Mouse (Mus musculus): ENCODE data around the gene Wbp2nl. TPM values are rescaled to one million over a fixed set of nuclear protein-coding genes. Genes with fewer than 3 reads are reported as not detected.

Gene Wbp2nl
- polyA plus RNA-seq, 1 experiment from 2014 or later, result 0.17 TPM

- no peak overlapping the region for H3K4me3 ChIP-seq (replicated peaks; ENCODE audit: low read length)
- DNase-seq (ENCODE audit: low spot score), result no peak
- no peaks in the 10 kb centered on the region for H3K27me3 ChIP-seq (ENCODE audit: control insufficient read depth, insufficient read depth, low read length)
- H3K36me3 ChIP-seq (replicated peaks; ENCODE audit: control insufficient read depth, insufficient read depth), result peaks cover 36% of the 10 kb centered on the region
- H3K9ac ChIP-seq, result no peak overlapping the region
- H3K4me1 ChIP-seq (replicated peaks; ENCODE audit: control insufficient read depth, insufficient read depth, low read length), result peaks cover 30% of the 10 kb centered on the region
- H3K27ac ChIP-seq, result no peak overlapping the region
- ATAC-seq (ENCODE audit: low FRiP score), result no peak
- no peaks in the 10 kb centered on the region for H3K9me3 ChIP-seq (ENCODE audit: control insufficient read depth, low read length)
- H3K4me2 ChIP-seq (replicated peaks), result no peak overlapping the region
- WGBS, result 91% methylated on average over 4 of the region's 4 CpGs
These were observed 51.6 kb downstream of the Wbp2nl start for GRCm38 (mm10) chr15:82350349-82350748.

- H3K27ac ChIP-seq, result no peak overlapping the region
- H3K4me1 ChIP-seq (replicated peaks; ENCODE audit: control insufficient read depth, insufficient read depth, low read length), result peaks cover 30% of the 10 kb centered on the region
- H3K4me2 ChIP-seq (replicated peaks), result no peak overlapping the region
- DNase-seq (ENCODE audit: low spot score) (no peak), ATAC-seq (ENCODE audit: low FRiP score) (no peak)
- H3K27me3 ChIP-seq (ENCODE audit: control insufficient read depth, insufficient read depth, low read length), result no peaks in the 10 kb centered on the region
- H3K9ac ChIP-seq, result no peak overlapping the region
- no peaks in the 10 kb centered on the region for H3K9me3 ChIP-seq (ENCODE audit: control insufficient read depth, low read length)
- H3K4me3 ChIP-seq (replicated peaks; ENCODE audit: low read length), result no peak overlapping the region
- H3K36me3 ChIP-seq (replicated peaks; ENCODE audit: control insufficient read depth, insufficient read depth), result peaks cover 36% of the 10 kb centered on the region
- 87% methylated on average over 3 of the region's 3 CpGs for WGBS
These were observed 52.7 kb downstream of the Wbp2nl start for GRCm38 (mm10) chr15:82351480-82351879.

GRCm38 (mm10) chr15:82353078-82353744, 54.5 kb downstream of the Wbp2nl start:
- WGBS, result 34% methylated on average over 14 of the region's 14 CpGs
- ATAC-seq (ENCODE audit: low FRiP score), result no peak

GRCm38 (mm10) chr15:82353745-82354113, 55.0 kb downstream of the Wbp2nl start:
- ATAC-seq (ENCODE audit: low FRiP score) (no peak; the same call in 1 of the 2 replicates), DNase-seq (ENCODE audit: low spot score) (no peak)
- H3K27ac ChIP-seq, result peak overlapping the region; percentile 85
- H3K9ac ChIP-seq, result peak overlapping the region; percentile 95
- peak overlapping the region; percentile 68 for H3K4me2 ChIP-seq (replicated peaks)
- peak overlapping the region; percentile 80 for H3K4me3 ChIP-seq (replicated peaks; ENCODE audit: low read length)
- H3K9me3 ChIP-seq (ENCODE audit: control insufficient read depth, low read length), result no peaks in the 10 kb centered on the region
- H3K4me1 ChIP-seq (replicated peaks; ENCODE audit: control insufficient read depth, insufficient read depth, low read length), result peaks cover 18% of the 10 kb centered on the region
- H3K36me3 ChIP-seq (replicated peaks; ENCODE audit: control insufficient read depth, insufficient read depth), result peaks cover 23% of the 10 kb centered on the region
- no peaks in the 10 kb centered on the region for H3K27me3 ChIP-seq (ENCODE audit: control insufficient read depth, insufficient read depth, low read length)
- under 1% methylated on average over 23 of the region's 23 CpGs for WGBS

More at GRCm38 (mm10) chr15:82353078-82353744, 54.5 kb downstream of the Wbp2nl start:
- Histone ChIP-seq H3K36me3 (replicated peaks; ENCODE audit: control insufficient read depth, insufficient read depth) (peaks cover 28% of the 10 kb centered on the region), H3K27me3 (ENCODE audit: control insufficient read depth, insufficient read depth, low read length) (no peaks in the 10 kb centered on the region), H3K9ac (peak overlapping the region; percentile 95), H3K9me3 (ENCODE audit: control insufficient read depth, low read length) (no peaks in the 10 kb centered on the region), H3K27ac (peak overlapping the region; percentile 85), H3K4me3 (replicated peaks; ENCODE audit: low read length) (peak overlapping the region; percentile 80), H3K4me2 (replicated peaks) (peak overlapping the region; percentile 68), H3K4me1 (replicated peaks; ENCODE audit: control insufficient read depth, insufficient read depth, low read length) (peaks cover 18% of the 10 kb centered on the region)
- DNase-seq (ENCODE audit: low spot score), result no peak

GRCm38 (mm10) chr15:82354126-82354945, 55.6 kb downstream of the Wbp2nl start, which contains the start of gene Ndufa6:
Gene Ndufa6 (minus strand): TSS chr15:82354322.
- ATAC-seq (ENCODE audit: low FRiP score), result peak; percentile 98
- WGBS, result 2% methylated on average over 57 of the region's 57 CpGs
- H3K4me1 ChIP-seq (replicated peaks; ENCODE audit: control insufficient read depth, insufficient read depth, low read length), result peaks cover 18% of the 10 kb centered on the region

GRCm38 (mm10) chr15:82358431-82359260, 59.9 kb downstream of the Wbp2nl start:
- Histone ChIP-seq H3K27me3 (ENCODE audit: control insufficient read depth, insufficient read depth, low read length) (no peaks in the 10 kb centered on the region), H3K27ac (no peak overlapping the region), H3K4me2 (replicated peaks) (no peak overlapping the region), H3K4me3 (replicated peaks; ENCODE audit: low read length) (no peak overlapping the region), H3K4me1 (replicated peaks; ENCODE audit: control insufficient read depth, insufficient read depth, low read length) (peaks cover 8% of the 10 kb centered on the region; the same call in 1 of the 2 replicates), H3K9me3 (ENCODE audit: control insufficient read depth, low read length) (no peaks in the 10 kb centered on the region), H3K9ac (no peak overlapping the region), H3K36me3 (replicated peaks; ENCODE audit: control insufficient read depth, insufficient read depth) (no peaks in the 10 kb centered on the region)
- ATAC-seq (ENCODE audit: low FRiP score), result no peak
- 66% methylated on average over 22 of the region's 22 CpGs for WGBS
- no peak for DNase-seq (ENCODE audit: low spot score)

More at GRCm38 (mm10) chr15:82354126-82354945, 55.6 kb downstream of the Wbp2nl start, which contains the start of gene Ndufa6:
- peak within 1 kb of the TSS; percentile 81 for H3K4me2 ChIP-seq (replicated peaks)
- H3K27ac ChIP-seq, result peak within 1 kb of the TSS; percentile 85
- H3K36me3 ChIP-seq (replicated peaks; ENCODE audit: control insufficient read depth, insufficient read depth), result peaks cover 17% of the 10 kb centered on the region
- peak within 1 kb of the TSS; percentile 80 for H3K4me3 ChIP-seq (replicated peaks; ENCODE audit: low read length)
- peak within 1 kb of the TSS; percentile 95 for H3K9ac ChIP-seq
- H3K9me3 ChIP-seq (ENCODE audit: control insufficient read depth, low read length), result no peaks in the 10 kb centered on the region
- no peaks in the 10 kb centered on the region for H3K27me3 ChIP-seq (ENCODE audit: control insufficient read depth, insufficient read depth, low read length)
- DNase-seq (ENCODE audit: low spot score), result peak; percentile 97

- H3K36me3 ChIP-seq (replicated peaks; ENCODE audit: control insufficient read depth, insufficient read depth), result no peaks in the 10 kb centered on the region
- no peaks in the 10 kb centered on the region for H3K27me3 ChIP-seq (ENCODE audit: control insufficient read depth, insufficient read depth, low read length)
- H3K27ac ChIP-seq, result no peak overlapping the region
- no peak overlapping the region for H3K4me2 ChIP-seq (replicated peaks)
- no peaks in the 10 kb centered on the region for H3K4me1 ChIP-seq (replicated peaks; ENCODE audit: control insufficient read depth, insufficient read depth, low read length)
- H3K9me3 ChIP-seq (ENCODE audit: control insufficient read depth, low read length), result no peaks in the 10 kb centered on the region
- H3K9ac ChIP-seq, result no peak overlapping the region
- ATAC-seq (ENCODE audit: low FRiP score), result no peak
- 79% methylated on average over 11 of the region's 11 CpGs for WGBS
- DNase-seq (ENCODE audit: low spot score), result no peak
- no peak overlapping the region for H3K4me3 ChIP-seq (replicated peaks; ENCODE audit: low read length)
These were observed 62.8 kb downstream of the Wbp2nl start for GRCm38 (mm10) chr15:82361459-82362018.

GRCm38 (mm10) chr15:82362234-82362633, 63.5 kb downstream of the Wbp2nl start:
- no peak for DNase-seq (ENCODE audit: low spot score)
- H3K27ac ChIP-seq, result no peak overlapping the region
- 98% methylated on average over 4 of the region's 4 CpGs for WGBS
- H3K4me3 ChIP-seq (replicated peaks; ENCODE audit: low read length), result no peak overlapping the region
- no peaks in the 10 kb centered on the region for H3K9me3 ChIP-seq (ENCODE audit: control insufficient read depth, low read length)
- H3K36me3 ChIP-seq (replicated peaks; ENCODE audit: control insufficient read depth, insufficient read depth), result no peaks in the 10 kb centered on the region
- no peak overlapping the region for H3K4me2 ChIP-seq (replicated peaks)
- H3K4me1 ChIP-seq (replicated peaks; ENCODE audit: control insufficient read depth, insufficient read depth, low read length), result no peaks in the 10 kb centered on the region
- no peak for ATAC-seq (ENCODE audit: low FRiP score)
- H3K27me3 ChIP-seq (ENCODE audit: control insufficient read depth, insufficient read depth, low read length), result no peaks in the 10 kb centered on the region
- H3K9ac ChIP-seq, result no peak overlapping the region

Measured in hindbrain, embryonic 14.5 days (tissue).